Mouse (Mus musculus) MEL (cell line): ENCODE measurements at regions not wholly inside any gene's neighbourhood (a gene's known extent, or its start where the extent isn't known, plus 50 kb on each side); places are given as distances from the start of the nearest gene placed in this dataset.

Source experiments
- DNase-seq: peaks from one replicate; pipeline ENCODE4 v3.0.0; 2011; ENCODE audit warnings: low read depth, low spot score
- H3K27ac ChIP-seq: 2 replicates; pipeline ENCODE4 v1.5.1; 2012; ENCODE audit warnings: low read depth, mild to moderate bottlenecking, control low read depth, low read length, moderate library complexity; ENCODE audit not compliant: control insufficient read depth
- H3K27me3 ChIP-seq, 2 experiments: fragments of 150-350 bp in 1 of 2; sonication (generic) in 1 of 2; 2 replicates each; pipeline ENCODE4 v1.6.1; 2012; ENCODE audit warnings: low read length in 2 of 2, mild to moderate bottlenecking in 2 of 2, improper control_type of control experiment in 1 of 2, moderate library complexity in 1 of 2; ENCODE audit not compliant: insufficient read depth in 2 of 2, control insufficient read depth in 1 of 2
- H3K36me3 ChIP-seq, 2 experiments: 2 replicates each; pipeline ENCODE4 v1.6.1; 2012 to 2014; ENCODE audit warnings: low read length in 2 of 2, improper control_type of control experiment in 1 of 2, inconsistent platforms in 1 of 2, mild to moderate bottlenecking in 1 of 2; ENCODE audit not compliant: insufficient read depth in 2 of 2, control insufficient read depth in 1 of 2
- H3K4me1 ChIP-seq, 2 experiments: fragments of 150-350 bp in 1 of 2; sonication (generic) in 1 of 2; 2 replicates each; pipeline ENCODE4 v1.6.1; 2012; ENCODE audit warnings: low read length in 2 of 2, improper control_type of control experiment in 1 of 2, mild to moderate bottlenecking in 1 of 2; ENCODE audit not compliant: insufficient read depth in 2 of 2, control insufficient read depth in 1 of 2
- H3K4me3 ChIP-seq, 2 experiments: fragments of 150-350 bp in 1 of 2; sonication (generic) in 1 of 2; 2 replicates each; pipeline ENCODE4 v1.5.1; 2012; ENCODE audit warnings: low read depth in 2 of 2, low read length in 2 of 2, mild to moderate bottlenecking in 2 of 2, moderate library complexity in 2 of 2, control low read depth in 1 of 2, improper control_type of control experiment in 1 of 2; ENCODE audit not compliant: control insufficient read depth in 1 of 2, insufficient read depth in 1 of 2
- H3K79me2 ChIP-seq: 2 replicates; pipeline ENCODE4 v1.6.1; 2012; ENCODE audit warnings: mild to moderate bottlenecking, low read length, moderate library complexity; ENCODE audit not compliant: control insufficient read depth, poor library complexity, insufficient read depth
- H3K9ac ChIP-seq: 2 replicates; pipeline ENCODE4 v1.6.1; 2012; ENCODE audit warnings: low read depth, mild to moderate bottlenecking, control low read depth, low read length, moderate library complexity; ENCODE audit not compliant: control insufficient read depth, poor library complexity, severe bottlenecking
- H3K9me3 ChIP-seq: fragments of 150-350 bp; sonication (generic); replicated peaks from 2 replicates; pipeline ENCODE4 v1.6.1; 2012; ENCODE audit warnings: mild to moderate bottlenecking, low read length, improper control_type of control experiment, moderate library complexity; ENCODE audit not compliant: insufficient read depth
- BHLHE40 ChIP-seq: IDR thresholded peaks from 2 replicates; pipeline ENCODE4 v1.6.1; 2012; ENCODE audit warnings: low read depth, mild to moderate bottlenecking, inconsistent platforms, low read length, improper control_type of control experiment, borderline replicate concordance
- CHD1 ChIP-seq: IDR thresholded peaks from 2 replicates; pipeline ENCODE4 v1.6.1; 2012; ENCODE audit warnings: low read depth, mild to moderate bottlenecking, inconsistent platforms, low read length, improper control_type of control experiment
- CTCF ChIP-seq, 3 experiments: IDR thresholded peaks in 2 of 3; conservative IDR thresholded peaks in 1 of 3; 2 replicates each; pipeline ENCODE4 v1.5.1; 2011 to 2012; ENCODE audit warnings: low read length in 3 of 3, low read depth in 2 of 3, mild to moderate bottlenecking in 2 of 3, improper control_type of control experiment in 1 of 3, inconsistent platforms in 1 of 3, mixed read lengths in 1 of 3, moderate library complexity in 1 of 3; ENCODE audit not compliant: control insufficient read depth in 1 of 3, insufficient read depth in 1 of 3, poor library complexity in 1 of 3, severe bottlenecking in 1 of 3
- E2F4 ChIP-seq: IDR thresholded peaks from 2 replicates; pipeline ENCODE4 v1.6.1; 2011; ENCODE audit warnings: low read depth, low read length, improper control_type of control experiment, borderline replicate concordance
- ELF1 ChIP-seq: IDR thresholded peaks from 2 replicates; pipeline ENCODE4 v1.6.1; 2014; ENCODE audit warnings: low read depth, mild to moderate bottlenecking, inconsistent platforms, low read length, improper control_type of control experiment, moderate library complexity
- ETS1 ChIP-seq: IDR thresholded peaks from 2 replicates; pipeline ENCODE4 v1.6.1; 2012; ENCODE audit warnings: low read depth, mild to moderate bottlenecking, inconsistent platforms, low read length, improper control_type of control experiment, moderate library complexity
- GABPA ChIP-seq: IDR thresholded peaks from 2 replicates; pipeline ENCODE4 v1.6.1; 2012; ENCODE audit warnings: low read depth, mild to moderate bottlenecking, inconsistent platforms, low read length, improper control_type of control experiment, moderate library complexity
- GATA1 ChIP-seq: IDR thresholded peaks from 2 replicates; pipeline ENCODE4 v1.6.1; 2011; ENCODE audit warnings: low read depth, low read length, improper control_type of control experiment
- HCFC1 ChIP-seq: IDR thresholded peaks from 2 replicates; pipeline ENCODE4 v1.6.1; 2012; ENCODE audit warnings: low read depth, mild to moderate bottlenecking, inconsistent platforms, low read length, improper control_type of control experiment, moderate library complexity
- JUND ChIP-seq: IDR thresholded peaks from 2 replicates; pipeline ENCODE4 v1.6.1; 2011; ENCODE audit warnings: low read depth, mild to moderate bottlenecking, improper control_type of control experiment, low read length
- KAT2A ChIP-seq: conservative IDR thresholded peaks from 2 replicates; pipeline ENCODE4 v1.6.1; 2012; ENCODE audit warnings: low read depth, low read length, improper control_type of control experiment, inconsistent platforms
- MAFK ChIP-seq: IDR thresholded peaks from 2 replicates; pipeline ENCODE4 v1.6.1; 2011; ENCODE audit warnings: low read depth, mild to moderate bottlenecking, low read length, improper control_type of control experiment, borderline replicate concordance
- MXI1 ChIP-seq: IDR thresholded peaks from 2 replicates; pipeline ENCODE4 v1.6.1; 2011; ENCODE audit warnings: mild to moderate bottlenecking, low read depth, low read length, improper control_type of control experiment
- MYC ChIP-seq: IDR thresholded peaks from 2 replicates; pipeline ENCODE4 v1.6.1; 2011; ENCODE audit warnings: low read depth, mild to moderate bottlenecking, low read length, improper control_type of control experiment, moderate library complexity
- NRF1 ChIP-seq: IDR thresholded peaks from 2 replicates; pipeline ENCODE4 v1.6.1; 2014; ENCODE audit warnings: low read depth, mild to moderate bottlenecking, inconsistent platforms, low read length, improper control_type of control experiment, moderate library complexity; ENCODE audit not compliant: poor library complexity, insufficient read depth, severe bottlenecking
- POLR2A ChIP-seq, 2 experiments: IDR thresholded peaks; 2 replicates each; pipeline ENCODE4 v1.6.1; 2011 to 2012; ENCODE audit warnings: low read length in 2 of 2, mild to moderate bottlenecking in 2 of 2, control low read depth in 1 of 2, improper control_type of control experiment in 1 of 2, low read depth in 1 of 2, moderate library complexity in 1 of 2; ENCODE audit not compliant: control insufficient read depth in 1 of 2, insufficient read depth in 1 of 2, poor library complexity in 1 of 2
- RCOR1 ChIP-seq: IDR thresholded peaks from 2 replicates; pipeline ENCODE4 v1.6.1; 2012; ENCODE audit warnings: low read depth, mild to moderate bottlenecking, inconsistent platforms, low read length, improper control_type of control experiment
- TCF12 ChIP-seq: IDR thresholded peaks from 2 replicates; pipeline ENCODE4 v1.6.1; 2014; ENCODE audit warnings: low read depth, mild to moderate bottlenecking, inconsistent platforms, low read length, improper control_type of control experiment, moderate library complexity
- ZKSCAN1 ChIP-seq: IDR thresholded peaks from 2 replicates; pipeline ENCODE4 v1.6.1; 2012; ENCODE audit warnings: low read depth, mild to moderate bottlenecking, inconsistent platforms, low read length, improper control_type of control experiment, moderate library complexity
- ZMIZ1 ChIP-seq: IDR thresholded peaks from 2 replicates; pipeline ENCODE4 v1.6.1; 2012; ENCODE audit warnings: low read depth, mild to moderate bottlenecking, inconsistent platforms, low read length, improper control_type of control experiment, moderate library complexity
- ZNF384 ChIP-seq: IDR thresholded peaks from 2 replicates; pipeline ENCODE4 v1.6.1; 2012; ENCODE audit warnings: low read depth, mild to moderate bottlenecking, inconsistent platforms, low read length, improper control_type of control experiment

DNA sequence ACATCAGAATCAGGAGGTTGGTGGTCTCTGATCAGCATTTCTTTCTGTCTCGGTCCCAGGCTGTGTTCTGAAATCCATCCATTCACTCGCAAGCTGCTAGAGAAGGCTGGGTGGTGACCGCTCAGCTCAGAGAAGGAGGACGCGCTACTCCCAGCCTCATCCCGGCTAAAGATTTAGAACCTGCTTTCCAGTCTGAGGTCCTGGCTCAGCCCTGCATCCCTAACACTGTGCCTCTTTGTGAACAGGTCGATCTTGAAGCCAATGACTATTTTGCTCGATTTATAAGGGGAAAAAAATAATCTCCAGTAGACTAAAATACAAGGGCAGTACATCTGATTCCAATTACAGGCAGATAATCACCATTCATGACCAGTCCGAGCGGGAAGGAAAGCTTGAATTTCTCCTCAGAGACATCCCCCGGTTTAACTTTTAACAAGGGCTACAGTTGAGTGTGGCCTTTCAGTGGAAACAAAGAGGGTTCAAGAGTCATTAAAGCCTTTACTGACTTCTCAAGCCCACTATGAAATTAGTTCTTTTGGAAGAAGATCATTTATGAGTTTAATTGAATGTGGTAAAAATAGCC, 280.6 kb downstream of the Wdr11 start:
- no peaks in the 10 kb centered on the region for H3K27me3 ChIP-seq
- TF ChIP-seq RCOR1 (no peak), BHLHE40 (no peak), ZMIZ1 (no peak), POLR2A (IDR thresholded peaks at IDR 0.05; ENCODE audit: control insufficient read depth in 1 of 2, insufficient read depth in 1 of 2, low read depth in 1 of 2, low read length in 2 of 2, poor library complexity in 1 of 2) (no peak), CHD1 (no peak), GABPA (no peak), JUND (no peak)
- TF ChIP-seq, all 39 proteins: peak for 0

DNA sequence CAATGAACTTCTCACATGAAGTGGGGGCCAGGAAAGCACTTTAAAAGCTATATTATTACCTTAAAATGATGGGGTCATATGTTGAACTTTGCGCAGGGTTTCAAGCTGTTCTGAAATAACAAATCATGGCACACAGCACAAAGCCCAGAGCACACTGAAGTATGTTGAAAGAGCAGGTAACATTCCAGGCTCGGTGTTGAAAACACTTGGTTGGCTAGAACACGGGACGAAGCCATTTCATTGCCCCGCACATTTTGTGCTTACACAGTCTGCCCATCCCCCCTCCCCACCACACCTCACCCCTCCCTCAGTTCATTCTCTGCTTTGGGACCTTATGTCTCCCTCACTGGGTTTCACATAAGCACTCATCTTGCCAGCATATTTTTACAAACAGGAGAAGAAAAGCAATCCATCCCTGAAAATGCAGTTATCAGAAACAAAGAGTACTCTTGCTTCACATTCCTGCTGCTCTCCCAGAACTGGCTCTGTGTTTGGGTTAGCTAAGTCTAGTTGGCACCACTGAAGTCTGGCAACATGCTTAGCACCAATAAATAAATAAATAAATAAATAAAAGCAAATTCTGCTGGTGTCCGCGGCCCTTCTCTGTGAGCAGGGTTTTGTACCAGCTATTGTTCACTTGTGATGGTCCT, 284.7 kb downstream of the Wdr11 start:
- Histone ChIP-seq H3K79me2 (no peaks in the 10 kb centered on the region), H3K4me1 (no peaks in the 10 kb centered on the region), H3K36me3 (no peaks in the 10 kb centered on the region), H3K27ac (no peak overlapping the region), H3K9ac (no peak overlapping the region), H3K4me3 (no peak overlapping the region), H3K9me3 (no peaks in the 10 kb centered on the region)
- TF ChIP-seq MAFK (no peak), ELF1 (no peak), CTCF (IDR thresholded peaks at IDR 0.05 in 2 of 3, conservative IDR thresholded peaks at IDR 0.05 in 1 of 3; ENCODE audit: control insufficient read depth in 1 of 3, insufficient read depth in 1 of 3, low read depth in 2 of 3, low read length in 3 of 3, poor library complexity in 1 of 3, severe bottlenecking in 1 of 3) (no peak), HCFC1 (no peak), GATA1 (no peak), ZNF384 (no peak), E2F4 (no peak), ETS1 (no peak), CHD1 (no peak), KAT2A (no peak), BHLHE40 (no peak), POLR2A (IDR thresholded peaks at IDR 0.05; ENCODE audit: control insufficient read depth in 1 of 2, insufficient read depth in 1 of 2, low read depth in 1 of 2, low read length in 2 of 2, poor library complexity in 1 of 2) (no peak), RCOR1 (no peak), NRF1 (no peak), MXI1 (no peak), TCF12 (no peak), MYC (no peak), ZKSCAN1 (no peak), ZMIZ1 (no peak)
- TF ChIP-seq, all 39 proteins: peak for 0
- H3K27me3 ChIP-seq = no peaks in the 10 kb centered on the region
- no peak for DNase-seq

More for the DNA sequence above, 280.6 kb downstream of the Wdr11 start:
- Histone ChIP-seq H3K4me1 (no peaks in the 10 kb centered on the region), H3K27ac (no peak overlapping the region), H3K9me3 (no peaks in the 10 kb centered on the region), H3K79me2 (no peaks in the 10 kb centered on the region), H3K36me3 (no peaks in the 10 kb centered on the region), H3K4me3 (no peak overlapping the region), H3K9ac (no peak overlapping the region)
- no peak for DNase-seq
